Mouse (Mus musculus): Measurements from ENCODE around the gene Vat1.
A peak's percentile ranks its signal among the peaks of the same experiment; 100 is the strongest.

DNA sequence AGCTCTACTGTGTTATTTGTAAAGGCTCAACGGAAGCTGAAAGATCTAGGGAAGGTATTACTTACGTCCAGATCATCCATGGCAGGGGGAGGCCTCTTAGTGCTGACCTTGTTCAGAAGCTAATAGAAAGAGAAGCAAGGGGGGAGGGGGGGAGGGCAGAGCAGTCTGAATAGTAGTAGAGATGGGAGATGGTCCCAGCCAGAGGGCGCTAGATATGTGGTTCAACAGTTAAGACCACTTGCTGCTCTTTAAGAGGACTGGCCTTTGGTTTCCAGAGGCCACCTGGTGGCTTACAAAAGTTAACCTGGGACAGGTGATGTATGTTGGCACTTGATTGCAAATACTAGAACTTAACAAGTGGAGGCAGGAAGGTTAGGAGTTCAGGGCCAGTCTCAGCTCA is 46.4 kb downstream of the Vat1 start:
- peak; percentile 6; the same call in 1 of the 2 replicates for TF ChIP-seq CTCF (IDR thresholded peaks at IDR 0.05; ENCODE audit: borderline replicate concordance, extremely low read depth, insufficient read depth, insufficient read length)
- TF ChIP-seq POLR2A (IDR thresholded peaks at IDR 0.05; ENCODE audit: borderline replicate concordance, extremely low read depth, insufficient read depth, insufficient read length, poor library complexity, severe bottlenecking) = no peak

All from brain, embryonic 14.5 days (tissue).